Mouse (Mus musculus) lung, embryonic 16.5 days (tissue): ENCODE measurements at regions not wholly inside any gene's neighbourhood (a gene's known extent, or its start where the extent isn't known, plus 50 kb on each side); places are given as distances from the start of the nearest gene placed in this dataset.

Experiments used
- ATAC-seq: fragments of 200-750 bp; cut with Nextera tagmentation; 2 replicates; pipeline ENCODE4 v1.8.0; 2017; ENCODE audit warnings: low read depth, mild to moderate bottlenecking, moderate library complexity
- H3K27ac ChIP-seq: fragments of 300-500 bp; sonication (generic); 2 replicates; pipeline ENCODE4 v1.5.1; 2014; ENCODE audit warnings: mild to moderate bottlenecking, control low read depth, low read length
- H3K27me3 ChIP-seq: fragments of 300-500 bp; sonication (generic); 2 replicates; pipeline ENCODE4 v1.6.1; 2014; ENCODE audit warnings: low read depth, low read length, mixed read lengths; ENCODE audit not compliant: control insufficient read depth, insufficient read depth
- H3K36me3 ChIP-seq: fragments of 300-500 bp; sonication (generic); 2 replicates; pipeline ENCODE4 v1.6.1; 2014; ENCODE audit warnings: low read length; ENCODE audit not compliant: control insufficient read depth, insufficient read depth
- H3K4me1 ChIP-seq: fragments of 300-500 bp; sonication (generic); replicated peaks from 2 replicates; pipeline ENCODE4 v1.6.1; 2014; ENCODE audit warnings: low read length, mixed read lengths; ENCODE audit not compliant: control insufficient read depth, insufficient read depth
- H3K4me2 ChIP-seq: fragments of 300-500 bp; sonication (generic); 2 replicates; pipeline ENCODE4 v1.6.1; 2014; ENCODE audit warnings: low read depth, low read length, control low read depth
- H3K4me3 ChIP-seq: fragments of 300-500 bp; sonication (generic); 2 replicates; pipeline ENCODE4 v1.5.1; 2014; ENCODE audit warnings: mild to moderate bottlenecking, low read length, control low read depth
- H3K9ac ChIP-seq: fragments of 300-500 bp; sonication (generic); 2 replicates; pipeline ENCODE4 v1.6.1; 2014; ENCODE audit warnings: low read length, control low read depth
- H3K9me3 ChIP-seq: fragments of 300-500 bp; sonication (generic); 2 replicates; pipeline ENCODE4 v1.6.1; 2016; ENCODE audit warnings: low read length; ENCODE audit not compliant: control insufficient read depth
- WGBS: fragments of 180-500 bp; shearing (Covaris S2); extraction: QIAGEN DNeasy Blood & Tissue Kit; methylation state at CpG from one replicate; pipeline ENCODE4 v1.1.7; 2014; 5-methylcytosine and 5-hydroxymethylcytosine counted together

- no peak for ATAC-seq
- no peaks in the 10 kb centered on the region for H3K27me3 ChIP-seq
- no peaks in the 10 kb centered on the region for H3K36me3 ChIP-seq
- no peak overlapping the region for H3K9ac ChIP-seq
- H3K4me2 ChIP-seq = no peak overlapping the region
- H3K4me1 ChIP-seq = peaks cover 6% of the 10 kb centered on the region
- H3K27ac ChIP-seq = no peak overlapping the region
- 53% methylated on average over 8 of the region's 8 CpGs for WGBS
- no peak overlapping the region for H3K4me3 ChIP-seq
- H3K9me3 ChIP-seq = no peaks in the 10 kb centered on the region
Observed at GRCm38 (mm10) chr9:31608084-31608870, 144.0 kb upstream of the Tmem45b start.

- WGBS = 72% methylated on average over 6 of the region's 6 CpGs
- Histone ChIP-seq H3K36me3 (no peaks in the 10 kb centered on the region), H3K27me3 (no peaks in the 10 kb centered on the region), H3K27ac (no peak overlapping the region), H3K4me2 (no peak overlapping the region), H3K9ac (no peak overlapping the region), H3K9me3 (no peaks in the 10 kb centered on the region), H3K4me3 (no peak overlapping the region), H3K4me1 (peaks cover 6% of the 10 kb centered on the region)
- no peak for ATAC-seq
Observed at GRCm38 (mm10) chr9:31606936-31607335, 142.7 kb upstream of the Tmem45b start.

- WGBS = 71% methylated on average over 6 of the region's 6 CpGs
- ATAC-seq = no peak
- no peaks in the 10 kb centered on the region for H3K4me1 ChIP-seq
Observed at GRCm38 (mm10) chr9:31604497-31605090, 140.3 kb upstream of the Tmem45b start.

GRCm38 (mm10) chr9:31602707-31603106, 138.4 kb upstream of the Tmem45b start:
- H3K27ac ChIP-seq = no peak overlapping the region
- ATAC-seq = no peak
- WGBS = 78% methylated on average over 4 of the region's 4 CpGs
- no peaks in the 10 kb centered on the region for H3K9me3 ChIP-seq
- no peak overlapping the region for H3K4me2 ChIP-seq
- H3K9ac ChIP-seq = no peak overlapping the region
- no peaks in the 10 kb centered on the region for H3K36me3 ChIP-seq
- no peaks in the 10 kb centered on the region for H3K4me1 ChIP-seq
- no peak overlapping the region for H3K4me3 ChIP-seq
- H3K27me3 ChIP-seq = no peaks in the 10 kb centered on the region

More at GRCm38 (mm10) chr9:31604497-31605090, 140.3 kb upstream of the Tmem45b start:
- Histone ChIP-seq H3K36me3 (no peaks in the 10 kb centered on the region), H3K27ac (no peak overlapping the region), H3K4me3 (no peak overlapping the region), H3K27me3 (no peaks in the 10 kb centered on the region), H3K9me3 (no peaks in the 10 kb centered on the region), H3K9ac (no peak overlapping the region), H3K4me2 (no peak overlapping the region)

GRCm38 (mm10) chr9:31595096-31595495, 130.8 kb upstream of the Tmem45b start:
- H3K27ac ChIP-seq = no peak overlapping the region
- H3K36me3 ChIP-seq = no peaks in the 10 kb centered on the region
- H3K27me3 ChIP-seq = no peaks in the 10 kb centered on the region
- WGBS = 71% methylated on average over 7 of the region's 7 CpGs
- H3K9me3 ChIP-seq = no peaks in the 10 kb centered on the region
- no peak overlapping the region for H3K4me2 ChIP-seq
- H3K4me3 ChIP-seq = no peak overlapping the region
- ATAC-seq = no peak
- no peaks in the 10 kb centered on the region for H3K4me1 ChIP-seq
- H3K9ac ChIP-seq = no peak overlapping the region

GRCm38 (mm10) chr9:31587671-31588070, 123.4 kb upstream of the Tmem45b start:
- H3K27ac ChIP-seq = no peak overlapping the region
- no peaks in the 10 kb centered on the region for H3K4me1 ChIP-seq
- H3K9me3 ChIP-seq = no peaks in the 10 kb centered on the region
- H3K36me3 ChIP-seq = no peaks in the 10 kb centered on the region
- no peak overlapping the region for H3K4me3 ChIP-seq
- ATAC-seq = no peak
- no peaks in the 10 kb centered on the region for H3K27me3 ChIP-seq
- H3K4me2 ChIP-seq = no peak overlapping the region
- no peak overlapping the region for H3K9ac ChIP-seq

- no peak for ATAC-seq
- Histone ChIP-seq H3K27me3 (no peaks in the 10 kb centered on the region), H3K4me2 (no peak overlapping the region), H3K36me3 (no peaks in the 10 kb centered on the region), H3K27ac (no peak overlapping the region), H3K9ac (no peak overlapping the region), H3K9me3 (no peaks in the 10 kb centered on the region), H3K4me1 (no peaks in the 10 kb centered on the region), H3K4me3 (no peak overlapping the region)
- 65% methylated on average over 10 of the region's 10 CpGs for WGBS
Observed at GRCm38 (mm10) chr9:31583983-31584382, 119.7 kb upstream of the Tmem45b start.

GRCm38 (mm10) chr9:31582947-31583346, 118.7 kb upstream of the Tmem45b start:
- no peak overlapping the region for H3K9ac ChIP-seq
- H3K27ac ChIP-seq = no peak overlapping the region
- no peak overlapping the region for H3K4me3 ChIP-seq
- H3K4me1 ChIP-seq = no peaks in the 10 kb centered on the region
- 73% methylated on average over 7 of the region's 7 CpGs for WGBS
- no peaks in the 10 kb centered on the region for H3K27me3 ChIP-seq
- no peaks in the 10 kb centered on the region for H3K36me3 ChIP-seq
- ATAC-seq = no peak
- no peaks in the 10 kb centered on the region for H3K9me3 ChIP-seq
- no peak overlapping the region for H3K4me2 ChIP-seq

- Histone ChIP-seq H3K4me3 (no peak overlapping the region), H3K9me3 (no peaks in the 10 kb centered on the region), H3K36me3 (no peaks in the 10 kb centered on the region), H3K27ac (no peak overlapping the region), H3K9ac (no peak overlapping the region), H3K4me1 (no peaks in the 10 kb centered on the region), H3K27me3 (no peaks in the 10 kb centered on the region), H3K4me2 (no peak overlapping the region)
- 68% methylated on average over 8 of the region's 8 CpGs for WGBS
- no peak for ATAC-seq
Observed at GRCm38 (mm10) chr9:31578506-31579173, 114.4 kb upstream of the Tmem45b start.
